Mouse (Mus musculus): Measurements from ENCODE around the gene Fam89b.

The Fam89b gene

DNA sequence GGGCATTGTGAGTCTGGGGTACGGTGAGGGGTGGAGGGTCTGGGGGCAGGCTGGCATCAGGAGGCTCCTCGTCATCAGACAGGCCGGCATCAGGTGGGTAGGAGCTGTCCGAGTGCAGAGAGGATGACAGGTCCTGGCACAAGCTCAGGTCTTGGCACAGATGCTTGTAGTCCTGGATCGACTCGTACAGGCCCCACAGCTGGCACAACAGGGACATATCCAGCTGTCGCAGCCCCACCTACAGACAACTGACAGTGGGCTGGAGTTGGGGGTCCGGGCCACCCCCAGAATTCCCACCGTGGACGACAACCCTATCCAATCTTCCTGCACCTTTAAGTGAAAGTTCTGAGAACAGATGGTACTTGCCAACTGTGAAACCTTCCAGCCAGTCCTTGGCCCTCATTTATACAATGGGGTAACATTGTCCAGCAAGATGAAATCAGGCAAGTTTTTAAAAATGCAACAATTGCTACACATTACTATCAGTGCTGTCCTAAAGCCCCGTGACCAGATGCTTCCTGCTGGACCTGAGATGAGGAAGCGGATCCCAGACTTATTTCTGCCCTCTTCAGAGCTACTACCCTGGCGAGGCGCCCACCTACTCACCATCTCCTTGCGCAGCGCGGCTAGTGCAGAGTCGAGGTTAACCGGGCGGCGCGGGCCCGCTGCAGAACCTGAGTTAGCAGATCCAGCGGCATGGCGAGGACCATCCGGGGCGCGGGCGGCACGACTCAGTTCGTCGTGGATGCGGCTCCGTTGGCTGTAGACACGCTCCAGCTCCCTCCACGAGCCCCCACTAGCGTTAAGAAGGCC is 616 bp downstream of the Fam89b start:
- no peak for TF ChIP-seq POU5F1 (IDR thresholded peaks at IDR 0.05; ENCODE audit: borderline replicate concordance, low read length)
- H3K27me3 ChIP-seq (ENCODE audit: insufficient read depth, low read length), result peaks cover 42% of the 10 kb centered on the region
- H3K36me3 ChIP-seq (ENCODE audit: insufficient read depth, low read length), result peaks cover 22% of the 10 kb centered on the region

DNA sequence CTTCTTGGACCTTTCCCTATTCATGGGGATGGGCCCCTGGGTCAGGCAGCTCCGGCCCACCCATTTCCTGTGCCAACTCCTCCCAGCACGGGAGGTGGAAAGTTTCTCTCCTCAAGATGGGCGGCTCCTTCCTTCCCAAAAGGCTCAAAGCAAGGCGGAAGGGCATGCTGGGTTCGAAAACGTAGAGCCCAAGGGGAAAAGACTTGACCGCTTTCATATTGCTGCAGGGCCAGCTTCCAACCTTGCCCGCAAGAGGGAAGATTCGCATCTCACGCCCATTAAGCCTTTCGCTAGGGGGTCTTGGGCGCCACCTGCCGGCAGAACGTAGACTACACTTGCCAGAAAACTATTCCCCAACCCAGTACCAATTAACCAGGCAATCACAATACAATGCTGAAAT is 1.8 kb downstream of the Fam89b start:
- Histone ChIP-seq H3K27me3 (ENCODE audit: insufficient read depth, low read length) (peaks cover 43% of the 10 kb centered on the region), H3K4me3 (replicated peaks; ENCODE audit: low read length) (peak overlapping the region; percentile 97), H3K9me3 (ENCODE audit: low read length) (no peaks in the 10 kb centered on the region), H3K36me3 (ENCODE audit: insufficient read depth, low read length) (peaks cover 22% of the 10 kb centered on the region), H3K4me1 (replicated peaks; ENCODE audit: low read depth, low read length) (peaks cover 76% of the 10 kb centered on the region)
- TF ChIP-seq NANOG (IDR thresholded peaks at IDR 0.05; ENCODE audit: borderline replicate concordance, low read length), result no peak
- TF ChIP-seq CTCF (conservative IDR thresholded peaks at IDR 0.05; ENCODE audit: low read length), result peak; percentile 96

More for the DNA sequence above, 616 bp downstream of the Fam89b start:
- no peaks in the 10 kb centered on the region for H3K9me3 ChIP-seq (ENCODE audit: low read length)
- peaks cover 77% of the 10 kb centered on the region for H3K4me1 ChIP-seq (replicated peaks; ENCODE audit: low read depth, low read length)
- peak overlapping the region; percentile 97 for H3K4me3 ChIP-seq (replicated peaks; ENCODE audit: low read length)

DNA sequence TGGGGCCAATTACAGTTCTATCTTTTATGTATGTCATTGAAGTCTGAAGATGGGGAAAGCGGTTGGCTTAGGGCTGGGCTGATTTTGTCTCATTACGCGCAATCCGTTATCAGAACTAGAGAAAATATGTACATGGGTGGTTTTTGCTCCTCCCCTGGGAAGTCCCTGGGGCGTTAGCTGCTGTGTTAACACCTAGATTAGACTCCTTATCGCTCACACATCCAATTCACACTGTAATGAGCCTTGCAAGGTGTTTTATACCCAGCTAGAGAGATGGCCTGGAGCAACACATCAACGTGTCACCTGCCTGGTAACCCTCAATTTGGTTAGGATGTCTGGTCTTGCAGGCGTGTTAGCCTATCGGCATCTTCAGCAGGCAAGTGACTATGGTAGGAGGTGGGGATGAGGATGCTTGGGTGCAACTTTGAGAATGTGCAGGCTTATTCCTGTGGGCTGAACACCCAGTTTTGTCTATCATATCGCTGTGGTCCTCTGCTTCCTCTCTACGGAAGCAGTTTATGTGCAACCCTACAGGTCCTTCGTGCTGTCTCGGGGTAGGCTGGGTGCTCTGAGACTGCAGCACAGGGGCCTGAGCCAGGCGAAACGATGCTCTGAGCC is 2.4 kb downstream of the Fam89b start:
- peaks cover 43% of the 10 kb centered on the region for H3K27me3 ChIP-seq (ENCODE audit: insufficient read depth, low read length)
- TF ChIP-seq CTCF (conservative IDR thresholded peaks at IDR 0.05; ENCODE audit: low read length) (no peak), POU5F1 (IDR thresholded peaks at IDR 0.05; ENCODE audit: borderline replicate concordance, low read length) (no peak), NANOG (IDR thresholded peaks at IDR 0.05; ENCODE audit: borderline replicate concordance, low read length) (no peak)
- peak overlapping the region; percentile 58 for H3K4me3 ChIP-seq (replicated peaks; ENCODE audit: low read length)
- H3K9me3 ChIP-seq (ENCODE audit: low read length), result no peaks in the 10 kb centered on the region
- peaks cover 22% of the 10 kb centered on the region for H3K36me3 ChIP-seq (ENCODE audit: insufficient read depth, low read length)
- peaks cover 70% of the 10 kb centered on the region for H3K4me1 ChIP-seq (replicated peaks; ENCODE audit: low read depth, low read length)

DNA sequence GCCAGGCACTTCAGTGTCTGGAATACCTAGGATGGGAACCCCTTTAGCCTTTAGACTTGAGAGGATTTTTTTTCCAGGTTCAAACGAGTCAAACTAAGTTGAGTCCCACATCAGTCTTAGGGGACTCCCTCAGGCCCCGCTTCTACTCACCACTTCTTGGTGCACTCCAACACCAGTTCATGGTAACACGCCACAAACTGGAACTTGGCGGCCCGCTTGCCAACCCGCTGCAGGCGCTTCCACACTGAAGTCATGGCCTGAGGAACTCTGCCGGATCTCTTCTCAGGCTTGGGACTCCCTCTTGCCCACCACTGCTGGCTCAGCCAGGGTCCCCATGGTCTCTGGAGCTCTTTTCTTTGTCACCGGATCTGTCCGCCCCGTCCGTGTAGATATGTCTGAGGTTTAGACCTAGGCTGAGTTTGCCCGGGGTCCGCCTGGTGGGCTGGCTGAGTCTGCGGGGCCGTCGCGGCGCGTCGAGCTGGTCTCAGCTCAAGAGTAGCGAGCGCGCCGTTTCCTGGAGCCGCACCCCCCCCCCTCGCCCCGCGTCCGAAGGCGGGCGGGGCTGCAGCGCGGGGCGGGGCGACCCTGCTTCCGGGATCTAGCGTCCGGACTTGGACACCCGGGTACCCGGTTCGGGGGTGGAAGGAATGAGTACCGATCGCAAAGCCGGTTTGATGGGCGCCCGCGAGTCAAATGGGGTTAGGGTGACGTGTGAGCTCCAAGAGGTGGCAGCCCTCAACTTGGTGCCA is 3.5 kb downstream of the Fam89b start, which contains the start of gene Ehbp1l1:
TSS of gene Ehbp1l1 (minus strand) at position 551 of the 749 bp plus-strand sequence.
- Histone ChIP-seq H3K4me1 (replicated peaks; ENCODE audit: low read depth, low read length) (peaks cover 70% of the 10 kb centered on the region), H3K4me3 (replicated peaks; ENCODE audit: low read length) (peak within 1 kb of the TSS; percentile 71), H3K36me3 (ENCODE audit: insufficient read depth, low read length) (peaks cover 26% of the 10 kb centered on the region), H3K9me3 (ENCODE audit: low read length) (no peaks in the 10 kb centered on the region), H3K27me3 (ENCODE audit: insufficient read depth, low read length) (peaks cover 43% of the 10 kb centered on the region)
- no peak for TF ChIP-seq NANOG (IDR thresholded peaks at IDR 0.05; ENCODE audit: borderline replicate concordance, low read length)
- no peak for TF ChIP-seq POU5F1 (IDR thresholded peaks at IDR 0.05; ENCODE audit: borderline replicate concordance, low read length)
- no peak for TF ChIP-seq CTCF (conservative IDR thresholded peaks at IDR 0.05; ENCODE audit: low read length)

GRCm38 (mm10) chr19:5725029-5725707 is 4.3 kb downstream of the Fam89b start:
- H3K4me1 ChIP-seq (replicated peaks; ENCODE audit: low read depth, low read length), result peaks cover 67% of the 10 kb centered on the region
- TF ChIP-seq NANOG (IDR thresholded peaks at IDR 0.05; ENCODE audit: borderline replicate concordance, low read length) (no peak), CTCF (conservative IDR thresholded peaks at IDR 0.05; ENCODE audit: low read length) (no peak), POU5F1 (IDR thresholded peaks at IDR 0.05; ENCODE audit: borderline replicate concordance, low read length) (no peak)
- H3K9me3 ChIP-seq (ENCODE audit: low read length), result no peaks in the 10 kb centered on the region
- peak overlapping the region; percentile 71 for H3K4me3 ChIP-seq (replicated peaks; ENCODE audit: low read length)
- peaks cover 43% of the 10 kb centered on the region for H3K27me3 ChIP-seq (ENCODE audit: insufficient read depth, low read length)
- peaks cover 26% of the 10 kb centered on the region for H3K36me3 ChIP-seq (ENCODE audit: insufficient read depth, low read length)

GRCm38 (mm10) chr19:5724549-5724941 is 4.9 kb downstream of the Fam89b start:
- TF ChIP-seq NANOG (IDR thresholded peaks at IDR 0.05; ENCODE audit: borderline replicate concordance, low read length) (no peak), POU5F1 (IDR thresholded peaks at IDR 0.05; ENCODE audit: borderline replicate concordance, low read length) (no peak), CTCF (conservative IDR thresholded peaks at IDR 0.05; ENCODE audit: low read length) (no peak)
- no peak overlapping the region for H3K4me3 ChIP-seq (replicated peaks; ENCODE audit: low read length)
- peaks cover 61% of the 10 kb centered on the region for H3K4me1 ChIP-seq (replicated peaks; ENCODE audit: low read depth, low read length)
- no peaks in the 10 kb centered on the region for H3K9me3 ChIP-seq (ENCODE audit: low read length)
- H3K27me3 ChIP-seq (ENCODE audit: insufficient read depth, low read length), result peaks cover 43% of the 10 kb centered on the region
- peaks cover 26% of the 10 kb centered on the region for H3K36me3 ChIP-seq (ENCODE audit: insufficient read depth, low read length)

DNA sequence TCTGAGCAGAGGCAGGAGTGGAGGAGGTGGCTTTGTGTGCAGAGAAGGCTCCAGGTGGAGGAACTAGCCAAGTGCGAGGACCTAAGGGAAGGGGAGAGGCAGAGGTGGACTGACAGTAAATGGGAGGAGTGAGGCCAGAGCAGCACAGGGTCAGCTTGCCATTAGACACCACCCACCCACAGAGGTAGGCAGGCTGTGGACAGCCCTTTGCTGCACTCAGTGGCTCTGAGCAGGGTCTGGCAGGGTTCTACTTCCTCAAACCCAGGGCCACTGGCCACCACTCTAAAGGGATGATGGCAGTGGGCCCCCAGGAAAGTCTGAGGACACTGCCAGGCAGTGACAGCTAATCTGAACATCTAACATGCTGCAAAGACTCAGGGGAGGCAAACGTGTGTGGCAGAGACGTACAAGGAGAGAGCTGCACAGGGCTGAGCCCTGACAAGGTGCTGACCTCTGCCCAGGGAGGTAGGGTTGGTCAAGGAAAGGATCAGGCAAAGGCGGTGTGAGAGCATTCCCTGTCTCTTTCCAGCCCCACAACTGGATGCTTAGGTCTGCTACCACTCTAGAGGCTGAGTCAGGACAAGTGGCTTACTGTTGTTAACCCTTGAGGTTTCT is 5.4 kb downstream of the Fam89b start:
- no peak overlapping the region for H3K4me3 ChIP-seq (replicated peaks; ENCODE audit: low read length)
- H3K9me3 ChIP-seq (ENCODE audit: low read length), result no peaks in the 10 kb centered on the region
- peaks cover 31% of the 10 kb centered on the region for H3K36me3 ChIP-seq (ENCODE audit: insufficient read depth, low read length)
- peaks cover 47% of the 10 kb centered on the region for H3K27me3 ChIP-seq (ENCODE audit: insufficient read depth, low read length)
- H3K4me1 ChIP-seq (replicated peaks; ENCODE audit: low read depth, low read length), result peaks cover 60% of the 10 kb centered on the region
- TF ChIP-seq POU5F1 (IDR thresholded peaks at IDR 0.05; ENCODE audit: borderline replicate concordance, low read length) (no peak), NANOG (IDR thresholded peaks at IDR 0.05; ENCODE audit: borderline replicate concordance, low read length) (no peak), CTCF (conservative IDR thresholded peaks at IDR 0.05; ENCODE audit: low read length) (no peak)

Measured in E14TG2a.4 (cell line).